Mouse (Mus musculus) lung, postnatal 0 days (tissue): ENCODE results near the gene D430041D05Rik.

Experiments used
- CTCF ChIP-seq: IDR thresholded peaks from 2 replicates; pipeline ENCODE4 v1.5.1; 2016; ENCODE audit warnings: antibody characterized with exemption, mild to moderate bottlenecking
- EP300 ChIP-seq: IDR thresholded peaks from 2 replicates; pipeline ENCODE4 v1.6.1; 2016; ENCODE audit warnings: antibody characterized with exemption, mild to moderate bottlenecking, control low read depth

DNA sequence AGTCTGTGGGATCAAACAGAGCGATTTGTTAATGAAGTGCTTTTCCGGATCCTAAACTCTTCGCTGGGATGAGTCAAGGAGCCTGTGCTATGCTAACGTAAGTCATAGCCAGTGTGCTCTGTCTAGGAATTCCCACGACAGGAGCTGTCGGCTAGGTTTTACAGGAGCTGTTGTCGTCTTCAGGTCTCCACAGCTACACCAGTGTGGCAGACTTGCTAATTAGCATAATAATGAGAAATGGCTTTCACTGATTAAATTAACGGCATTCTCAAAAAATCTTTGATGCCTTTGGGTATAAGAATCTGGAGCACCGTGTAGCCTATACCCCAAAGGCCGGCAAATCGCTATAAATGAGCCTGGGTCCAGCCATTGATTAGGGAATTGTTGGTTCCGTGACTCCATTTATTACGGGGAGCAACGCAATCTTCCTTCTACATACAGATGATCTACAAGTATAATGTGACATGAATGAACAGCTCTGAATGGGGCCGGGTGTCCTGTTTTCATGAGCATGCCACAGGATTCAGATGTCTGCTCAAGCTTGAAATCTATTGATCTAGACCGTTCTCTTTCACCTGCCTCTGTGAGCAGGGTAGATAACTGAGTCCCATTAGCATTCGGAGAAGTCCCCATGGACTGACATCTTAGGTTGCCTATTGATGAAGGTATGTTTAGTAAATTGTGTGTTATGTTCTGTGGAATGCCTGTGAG is 242.5 kb downstream of the D430041D05Rik start:
- TF ChIP-seq CTCF, result no peak
- no peak for TF ChIP-seq EP300
